Mouse (Mus musculus) v-Abl transformed pro-B cells (cell line): Measurements from ENCODE around the gene Zbtb17.

Experiments
- in situ Hi-C, 2 experiments: fragments of 400-800 bp; cut with MboI; formaldehyde crosslinking; loops; one replicate each; pipeline ENCODE4 v1.15.1; 2025; ENCODE audit not compliant: unreplicated experiment in 2 of 2

Gene Zbtb17

DNA sequence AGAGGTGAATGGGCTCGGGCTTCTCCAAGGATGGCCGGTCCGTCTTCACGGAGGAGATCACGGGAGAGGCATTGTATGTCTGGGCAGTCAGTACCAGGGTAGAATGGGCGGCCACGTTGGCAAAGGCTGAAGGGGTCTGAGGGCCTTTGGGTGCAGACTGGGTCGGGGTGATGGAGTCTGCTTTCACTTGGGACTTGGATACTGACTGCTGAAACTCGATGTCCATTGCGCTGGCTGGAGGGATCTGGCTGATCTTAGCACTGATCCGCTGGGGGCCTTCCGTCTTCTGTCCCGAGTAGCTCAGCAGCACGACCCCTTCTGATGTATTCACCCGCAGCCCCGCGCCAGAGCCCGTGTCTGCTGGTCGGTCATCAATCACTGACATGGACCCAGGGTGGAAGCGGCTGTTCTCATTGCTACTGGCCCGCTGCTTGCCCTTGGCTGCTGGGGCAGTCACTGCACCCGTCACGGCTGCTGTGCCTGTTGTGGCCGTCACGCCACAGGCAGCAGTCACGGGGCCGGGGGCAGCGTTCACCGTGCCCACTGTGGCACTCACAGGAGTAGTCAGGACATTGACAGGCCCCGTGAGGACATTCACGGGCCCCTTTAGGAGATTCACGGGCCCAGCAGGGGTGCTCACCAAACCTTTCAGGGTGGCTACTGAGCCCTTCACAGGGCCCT, 28.3 kb downstream of the Zbtb17 start:
- in situ Hi-C loops = no loop called here

DNA sequence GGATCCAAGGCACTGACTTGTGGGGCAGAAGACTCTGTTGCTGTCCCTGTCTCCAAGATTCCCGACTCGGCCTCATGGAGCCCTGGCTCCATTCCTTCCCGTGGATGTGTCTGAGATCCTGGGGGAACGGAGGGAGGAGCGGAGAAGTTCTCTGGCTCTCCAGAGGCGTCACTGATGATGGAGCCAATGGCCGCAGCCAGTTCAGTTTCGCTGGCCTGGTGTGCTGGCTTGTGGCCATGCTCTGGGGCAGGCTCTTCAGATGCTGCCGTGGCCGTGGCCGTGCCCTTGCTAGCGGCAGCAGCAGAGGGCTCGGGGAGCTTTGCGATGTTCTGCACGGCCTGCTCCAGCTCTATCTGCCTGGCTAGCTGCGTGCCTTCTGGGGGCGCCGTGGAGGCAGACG, 30.0 kb downstream of the Zbtb17 start:
- in situ Hi-C loops = no loop called here

DNA sequence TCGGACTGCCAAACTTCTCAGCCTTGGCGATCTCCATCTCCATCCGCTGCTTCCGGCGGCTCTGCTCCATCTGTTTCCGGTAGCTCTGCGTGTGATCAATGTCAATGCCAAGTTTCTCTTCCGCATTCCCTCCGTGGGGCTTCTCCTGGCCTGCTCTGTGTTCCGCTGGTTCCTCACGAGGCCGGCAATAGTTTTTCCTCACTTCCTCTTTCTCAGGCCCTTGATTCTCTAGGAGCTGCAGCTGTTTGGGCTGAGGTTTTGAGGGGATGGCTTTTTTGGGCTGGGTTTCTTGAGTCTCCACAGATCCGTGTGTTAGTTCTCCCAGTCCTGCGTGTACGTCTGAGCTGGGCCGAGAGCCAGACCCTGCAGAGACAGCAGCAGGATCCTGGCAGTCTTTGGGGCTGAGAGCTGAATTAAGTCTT, 33.2 kb downstream of the Zbtb17 start:
- in situ Hi-C loops = no loop called here

DNA sequence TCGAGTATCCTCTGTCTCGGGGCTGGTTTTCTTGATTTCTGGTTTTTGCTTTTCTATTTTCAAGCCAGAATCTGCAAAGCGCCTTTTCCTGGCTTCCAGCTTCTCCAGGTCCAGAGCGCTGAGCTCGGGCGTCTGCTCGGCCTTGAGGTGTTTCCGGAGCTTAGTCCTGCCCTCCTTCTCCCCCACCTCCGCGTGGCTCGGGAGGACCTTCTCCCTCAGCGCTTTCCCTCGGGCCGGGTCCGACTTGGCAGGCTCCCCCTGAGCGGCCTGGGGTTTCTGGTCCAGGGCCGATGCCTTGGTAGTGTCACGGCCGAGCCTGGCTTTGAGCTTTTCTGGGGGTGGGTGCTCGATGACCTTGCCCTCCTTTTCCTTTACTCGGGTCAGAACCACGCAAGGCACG, 33.8 kb downstream of the Zbtb17 start:
- in situ Hi-C loops = no loop called here

DNA sequence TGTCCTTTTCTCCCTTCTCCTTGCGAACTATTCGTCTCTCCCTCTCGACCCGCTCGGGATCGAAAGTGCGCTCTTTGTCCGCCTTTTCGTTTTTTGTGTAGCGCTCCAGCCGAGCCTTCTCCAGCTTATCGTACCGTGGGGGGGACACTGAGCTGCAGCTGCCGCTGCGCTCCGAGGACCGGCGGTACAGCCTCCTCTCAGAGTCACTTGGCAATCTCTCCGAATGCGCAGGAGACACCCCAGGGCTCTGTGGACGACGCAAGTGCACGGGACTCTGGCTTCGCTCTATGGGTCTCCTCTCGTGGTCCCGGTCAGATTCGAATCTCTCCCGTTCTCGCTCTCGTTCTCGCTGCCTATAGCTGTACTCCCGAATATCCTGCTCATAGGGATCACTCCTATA, 34.3 kb downstream of the Zbtb17 start:
- in situ Hi-C loops = no loop called here

DNA sequence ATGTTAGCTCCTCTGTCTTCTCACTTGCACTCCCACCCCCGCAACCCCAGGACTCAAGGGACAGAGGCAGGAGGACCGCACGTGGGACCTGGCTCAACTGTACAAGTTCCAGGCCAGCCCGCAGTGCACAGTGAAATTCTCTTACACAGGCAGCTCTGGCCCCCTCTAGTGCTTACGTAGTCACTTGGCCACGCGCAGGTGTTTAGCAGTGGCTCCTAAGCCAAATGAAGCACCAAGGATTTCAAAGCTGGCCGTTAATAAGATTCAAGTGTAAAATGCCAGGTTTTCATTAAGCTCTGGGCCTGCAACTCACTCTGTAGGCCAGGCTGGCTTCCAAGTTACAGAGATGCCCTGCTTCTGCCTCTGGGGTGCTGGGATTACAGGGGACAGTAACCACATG, 35.0 kb downstream of the Zbtb17 start:
- in situ Hi-C loops = no loop called here

DNA sequence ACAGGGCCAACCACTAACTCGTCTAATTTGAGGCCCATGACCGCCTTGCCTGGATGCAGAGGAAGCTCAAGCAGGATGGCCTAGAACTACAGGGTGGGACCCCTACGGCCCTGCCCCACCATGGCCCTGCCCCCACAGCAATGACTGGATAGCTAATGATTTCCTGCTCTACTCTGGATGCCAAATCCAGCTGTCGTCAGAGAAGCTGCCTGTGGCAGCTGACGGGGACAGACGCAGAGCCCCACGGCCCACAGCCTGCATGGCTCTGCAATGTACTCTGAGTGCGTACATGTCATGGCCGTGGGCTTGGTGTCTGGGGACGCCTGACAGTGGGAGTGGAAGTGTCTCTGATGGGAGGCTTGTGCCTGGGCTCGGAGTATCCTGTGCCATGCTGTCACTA, 39.6 kb downstream of the Zbtb17 start:
- in situ Hi-C loops = no loop called here

DNA sequence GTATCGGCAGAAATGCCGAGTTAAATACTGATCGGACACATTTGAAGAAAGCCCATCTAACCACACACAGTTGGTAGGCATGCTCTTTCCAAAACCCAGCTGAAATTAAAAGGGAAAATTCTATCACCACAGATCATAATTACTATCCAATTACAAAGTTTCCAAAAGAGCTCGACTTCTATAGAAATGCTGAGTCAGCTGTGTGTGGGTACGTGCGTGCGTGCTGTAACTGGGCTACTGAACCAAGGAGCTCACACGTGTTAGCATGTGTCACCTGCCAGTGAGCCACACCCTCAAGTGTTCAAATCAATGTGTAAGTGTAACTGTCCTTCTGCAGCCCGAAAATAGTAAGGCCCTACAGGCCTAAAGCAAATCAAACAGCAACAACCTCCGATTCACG, 43.1 kb downstream of the Zbtb17 start:
- in situ Hi-C loops = loop anchor here (5.0 kb wide), 2 partner anchors 70 to 75 kb away; no protein-coding TSS in a partner anchor

DNA sequence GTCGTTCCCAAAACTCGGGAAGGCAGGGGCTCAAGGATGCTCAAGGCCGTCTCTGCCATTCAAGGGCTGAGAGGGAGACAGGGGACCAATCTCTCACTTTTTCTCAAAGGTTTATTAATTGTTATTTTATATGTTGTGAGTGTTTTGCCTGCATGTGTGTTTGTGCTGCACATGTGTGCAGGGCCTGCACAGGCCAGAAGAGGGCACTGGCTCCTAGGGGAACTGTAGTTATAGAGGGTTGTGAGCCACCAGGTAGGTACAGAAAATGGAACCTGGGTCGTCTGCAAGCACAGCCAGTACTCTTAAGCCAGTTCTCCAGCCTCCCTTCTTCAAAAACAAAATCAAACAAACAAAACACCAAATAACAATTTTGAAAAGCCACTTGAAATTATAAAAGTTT, 44.2 kb downstream of the Zbtb17 start:
- in situ Hi-C loops = loop anchor here (5.0 kb wide), 2 partner anchors 69 to 74 kb away; no protein-coding TSS in a partner anchor

DNA sequence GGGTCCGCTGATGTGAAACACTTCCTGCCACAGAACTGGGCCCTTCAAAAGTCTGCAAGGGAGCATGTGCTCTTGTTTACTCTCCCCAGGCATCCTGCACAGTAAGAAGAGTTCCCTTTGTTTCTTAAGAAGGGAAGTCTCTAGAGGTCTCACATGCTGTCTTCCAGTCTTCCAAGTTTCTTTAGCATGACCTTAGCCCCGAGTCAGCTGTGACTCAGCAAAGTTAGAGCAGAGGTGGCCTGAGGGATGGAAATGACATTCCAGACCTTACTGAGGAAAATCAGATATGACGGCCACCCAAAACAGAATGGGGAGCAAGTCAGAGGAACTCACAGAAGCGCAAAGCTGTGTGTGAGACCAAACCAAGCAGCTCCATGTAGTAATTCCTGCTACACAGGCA, 56.2 kb downstream of the Zbtb17 start:
- in situ Hi-C loops = no loop called here

DNA sequence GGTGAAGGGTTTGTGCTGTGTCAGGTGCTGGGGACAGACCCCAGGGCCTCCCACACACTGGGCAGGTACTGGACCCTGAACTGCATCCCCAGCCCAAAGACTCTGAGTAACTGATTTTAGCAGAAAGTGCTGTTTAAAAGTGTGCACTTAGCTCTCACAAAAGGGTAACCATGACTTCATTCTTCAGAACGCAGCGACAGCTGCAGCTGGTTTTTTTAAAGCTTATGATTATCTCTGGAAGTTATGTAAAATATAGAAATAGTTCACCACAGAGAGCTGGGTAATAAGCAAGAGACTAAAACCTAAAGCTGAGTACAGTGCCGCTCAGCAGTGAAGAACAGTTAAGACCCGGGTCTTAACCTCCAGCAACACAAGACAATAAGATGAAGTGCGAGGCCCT, 56.6 kb downstream of the Zbtb17 start:
- in situ Hi-C loops = no loop called here

DNA sequence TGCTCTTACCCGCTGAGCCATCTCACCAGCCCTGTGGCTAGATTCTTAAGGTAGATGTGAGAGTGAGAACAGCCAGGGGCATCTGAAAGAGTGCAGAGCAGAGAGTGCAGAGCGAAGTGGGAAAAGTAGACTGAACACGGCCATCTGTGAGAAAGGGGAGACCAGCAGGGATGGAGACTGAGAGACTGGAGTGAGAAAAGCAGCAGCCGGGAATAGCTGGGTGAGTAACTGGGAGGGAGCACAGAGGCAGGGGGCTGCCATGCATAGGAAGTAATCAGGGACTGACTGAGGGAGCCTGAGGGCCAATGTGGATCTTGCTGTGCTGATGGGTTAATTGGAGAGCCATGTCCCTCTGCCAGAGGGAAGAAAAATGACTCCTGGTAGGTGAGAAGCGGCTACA, 58.3 kb downstream of the Zbtb17 start:
- in situ Hi-C loops = no loop called here

DNA sequence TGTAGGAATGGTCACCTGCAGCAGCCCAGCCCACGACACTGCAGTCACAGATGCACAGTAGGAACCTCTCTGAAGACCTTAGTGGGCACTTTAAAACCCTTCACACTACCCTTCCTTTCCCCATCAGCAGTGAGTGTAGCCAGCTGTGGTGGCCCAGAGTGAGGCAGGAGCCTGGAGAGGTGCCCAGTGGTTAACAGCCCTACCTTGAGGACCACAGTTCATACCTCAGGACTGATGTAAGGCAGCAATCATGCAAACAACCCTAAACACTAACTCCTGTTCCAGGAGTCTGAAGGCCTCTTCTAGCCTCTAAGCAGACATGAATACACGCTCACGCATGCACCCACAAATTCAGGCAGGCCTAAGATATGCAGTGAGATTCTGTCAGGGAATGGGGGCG, 60.0 kb downstream of the Zbtb17 start:
- in situ Hi-C loops = no loop called here

DNA sequence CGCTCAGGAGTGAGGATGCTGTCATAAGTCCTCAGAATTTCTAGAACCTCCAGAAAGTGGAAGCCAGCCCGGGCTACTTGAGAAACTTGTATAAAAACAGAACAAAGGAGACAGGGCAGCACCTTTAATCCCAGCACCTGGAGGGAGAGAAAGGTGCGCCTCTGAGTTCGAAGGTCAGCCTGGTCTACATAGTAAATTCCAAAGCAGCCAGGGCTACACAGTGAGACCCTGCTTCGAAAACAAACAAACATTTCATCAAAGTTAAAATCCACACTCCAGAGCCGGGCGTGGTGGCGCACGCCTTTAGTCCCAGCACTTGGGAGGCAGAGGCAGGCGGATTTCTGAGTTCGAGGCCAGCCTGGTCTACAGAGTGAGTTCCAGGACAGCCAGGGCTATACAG, 61.4 kb downstream of the Zbtb17 start:
- in situ Hi-C loops = no loop called here

DNA sequence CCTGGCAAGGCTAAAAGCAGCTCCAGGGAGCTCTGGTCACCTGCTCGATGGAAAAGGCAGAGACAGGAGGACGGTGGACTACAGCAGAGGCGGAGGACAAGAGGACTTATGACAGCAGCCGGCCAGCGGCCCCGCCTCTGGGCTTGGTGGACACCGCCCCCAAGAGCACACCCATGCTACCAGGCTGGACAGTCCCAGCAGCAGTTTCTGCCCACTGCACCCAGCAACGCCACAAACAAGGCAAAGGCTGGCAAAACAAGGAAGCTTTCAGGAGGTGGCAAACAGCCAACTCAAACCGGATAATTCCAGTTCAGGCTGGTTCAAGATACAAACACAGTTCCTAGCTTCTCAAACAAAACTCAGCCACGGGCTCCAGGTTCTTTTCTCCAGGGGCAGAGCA, 61.9 kb downstream of the Zbtb17 start:
- in situ Hi-C loops = no loop called here

DNA sequence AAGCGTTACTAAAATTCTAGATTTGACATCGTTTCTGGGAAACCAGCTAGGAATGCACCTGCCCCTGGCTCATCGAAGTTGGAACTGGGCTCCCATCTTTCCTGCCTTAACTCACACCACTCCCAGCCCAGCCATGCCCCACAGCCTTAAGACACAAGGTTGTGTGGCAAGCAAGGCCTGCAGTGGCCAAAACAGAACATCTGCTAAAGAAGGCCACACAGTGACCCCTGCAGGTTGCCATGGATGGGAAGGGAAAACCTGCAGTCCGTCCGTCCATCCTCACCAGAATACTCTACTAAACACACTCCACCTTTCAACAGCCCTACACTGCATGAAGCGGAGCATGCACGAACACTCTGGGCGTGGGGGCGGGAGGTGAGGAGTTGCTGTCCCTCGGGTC, 62.4 kb downstream of the Zbtb17 start:
- in situ Hi-C loops = no loop called here

DNA sequence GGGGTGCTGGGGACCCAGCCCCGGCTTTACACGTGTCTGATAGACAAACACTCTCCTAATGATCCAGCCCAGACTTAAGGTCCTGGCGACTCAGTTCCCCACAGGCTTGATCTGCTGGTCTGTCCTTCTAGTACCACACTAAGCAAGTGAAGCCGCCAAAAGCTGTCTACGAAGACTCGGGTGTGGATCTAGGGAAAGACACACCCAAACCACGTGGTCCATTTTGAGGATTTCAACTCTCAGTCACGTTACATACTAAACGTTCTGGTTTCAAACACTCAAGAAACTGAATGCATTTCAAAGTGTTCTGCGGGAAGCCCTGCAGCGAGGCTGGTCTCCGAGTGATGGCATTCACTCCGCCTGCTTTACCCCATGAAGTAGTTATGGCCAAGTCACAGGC, 66.0 kb downstream of the Zbtb17 start:
- in situ Hi-C loops = no loop called here

DNA sequence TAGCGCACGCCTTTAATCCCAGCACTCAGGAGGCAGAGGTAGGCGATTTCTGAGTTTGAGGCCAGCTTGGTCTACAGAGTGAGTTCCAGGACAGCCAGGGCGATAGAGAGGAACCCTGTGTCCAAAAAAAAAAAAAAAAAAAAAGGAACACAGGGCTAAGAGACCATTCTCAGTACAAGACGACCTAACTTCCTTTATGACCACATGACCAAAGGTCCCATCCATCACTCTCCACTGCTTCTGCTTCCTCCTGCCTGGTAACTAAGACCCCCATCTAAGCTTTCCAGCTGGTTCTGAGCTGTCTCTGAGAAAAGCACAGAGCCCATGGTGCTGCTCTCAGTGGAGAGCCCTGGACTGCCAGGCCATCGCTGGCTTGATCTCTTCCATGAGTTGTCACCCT, 67.7 kb downstream of the Zbtb17 start:
- in situ Hi-C loops = no loop called here

DNA sequence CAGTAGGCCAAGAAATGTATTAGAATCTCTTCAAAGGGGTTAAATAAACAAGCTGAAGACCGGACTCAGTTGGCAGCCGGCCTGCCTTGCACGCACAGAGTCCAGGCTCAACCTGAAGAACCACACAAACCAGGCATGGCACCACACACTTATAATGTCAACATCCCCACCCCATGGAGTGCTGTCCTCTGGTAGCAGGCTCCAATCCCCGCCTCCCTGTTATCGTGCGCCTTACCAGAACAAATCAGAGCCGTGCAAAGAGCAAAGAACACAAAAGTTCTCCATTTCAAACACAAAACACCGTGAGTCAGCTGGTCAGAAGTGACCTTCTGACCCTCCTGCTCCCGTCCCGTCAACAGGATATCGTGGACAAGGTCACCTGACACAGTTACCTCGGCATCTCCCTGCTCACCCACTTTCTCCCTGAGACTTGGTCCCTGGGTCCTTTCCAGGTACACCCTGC, 69.8 kb downstream of the Zbtb17 start:
- in situ Hi-C loops = no loop called here
